Mouse (Mus musculus) heart, postnatal 25 days (tissue): Measurements from ENCODE around the gene Insyn1. TPM values are rescaled to one million over a fixed set of nuclear protein-coding genes. Genes with fewer than 3 reads are reported as not detected.

Source experiments
- DNase-seq: peaks from one replicate; pipeline ENCODE4 v3.0.0; 2022; ENCODE audit warnings: low spot score
- intact Hi-C: fragments of 180-260 bp; cut with DNase I; formaldehyde crosslinking; loops from one replicate; pipeline ENCODE4 v1.15.1; 2025
- total RNA-seq, 2 experiments: library from RNA; stranded (reverse); gene quantifications; 2 replicates each; pipeline ENCODE4 v1.2.3; 2021

Gene Insyn1
- total RNA-seq, 2 experiments from 2014 or later = 14.9 to 15.4 TPM

GRCm38 (mm10) chr9:58470466-58470865, 17.9 kb upstream of the Insyn1 start:
- intact Hi-C loops = no loop called here
- DNase-seq = no peak

- no peak for DNase-seq
- intact Hi-C loops = no loop called here
Measured at GRCm38 (mm10) chr9:58473211-58473815, 15.1 kb upstream of the Insyn1 start.

- intact Hi-C loops = no loop called here
- no peak for DNase-seq
Measured at GRCm38 (mm10) chr9:58487076-58487475, 1.3 kb upstream of the Insyn1 start.

GRCm38 (mm10) chr9:58489133-58489864, 896 bp downstream of the Insyn1 start:
- intact Hi-C loops = no loop called here
- no peak for DNase-seq

- DNase-seq = no peak
- intact Hi-C loops = no loop called here
Measured at GRCm38 (mm10) chr9:58489865-58490165, 1.4 kb downstream of the Insyn1 start.

GRCm38 (mm10) chr9:58490391-58490790, 2.0 kb downstream of the Insyn1 start:
- intact Hi-C loops = no loop called here
- no peak for DNase-seq

GRCm38 (mm10) chr9:58495035-58495434, 6.6 kb downstream of the Insyn1 start:
- intact Hi-C loops = no loop called here
- no peak for DNase-seq

- intact Hi-C loops = no loop called here
- no peak for DNase-seq
Measured at GRCm38 (mm10) chr9:58496470-58497182, 8.2 kb downstream of the Insyn1 start.

GRCm38 (mm10) chr9:58497942-58498341, 9.5 kb downstream of the Insyn1 start:
- intact Hi-C loops = no loop called here
- no peak for DNase-seq

GRCm38 (mm10) chr9:58500946-58501345, 12.5 kb downstream of the Insyn1 start:
- intact Hi-C loops = no loop called here
- DNase-seq = no peak

GRCm38 (mm10) chr9:58507216-58508005, 19.0 kb downstream of the Insyn1 start:
- intact Hi-C loops = no loop called here
- DNase-seq = no peak

GRCm38 (mm10) chr9:58510452-58510851, 22.0 kb downstream of the Insyn1 start:
- no peak for DNase-seq
- intact Hi-C loops = no loop called here

- DNase-seq = no peak
- intact Hi-C loops = no loop called here
Measured at GRCm38 (mm10) chr9:58513749-58514148, 25.3 kb downstream of the Insyn1 start.

- intact Hi-C loops = no loop called here
- no peak for DNase-seq
Measured at GRCm38 (mm10) chr9:58516480-58516879, 28.1 kb downstream of the Insyn1 start.

GRCm38 (mm10) chr9:58517866-58518750, 29.7 kb downstream of the Insyn1 start:
- intact Hi-C loops = no loop called here
- DNase-seq = no peak

- intact Hi-C loops = no loop called here
- no peak for DNase-seq
Measured at GRCm38 (mm10) chr9:58519953-58520352, 31.6 kb downstream of the Insyn1 start.

GRCm38 (mm10) chr9:58520816-58521581, 32.6 kb downstream of the Insyn1 start:
- no peak for DNase-seq
- intact Hi-C loops = no loop called here

GRCm38 (mm10) chr9:58521883-58522423, 33.5 kb downstream of the Insyn1 start:
- DNase-seq = no peak
- intact Hi-C loops = no loop called here

GRCm38 (mm10) chr9:58525108-58525507, 36.7 kb downstream of the Insyn1 start:
- intact Hi-C loops = no loop called here

More at GRCm38 (mm10) chr9:58525108-58525507, 36.7 kb downstream of the Insyn1 start:
- no peak for DNase-seq
